Mouse (Mus musculus) brown adipose tissue, adult 24 weeks (tissue): Measurements from ENCODE around the gene 2310007B03Rik. TPM values are rescaled to one million over a fixed set of nuclear protein-coding genes. Genes with fewer than 3 reads are reported as not detected.

Experiments
- H3K27ac ChIP-seq: fragments of 200-500 bp; replicated peaks from 2 replicates; pipeline ENCODE4 v1.5.1; 2012; ENCODE audit warnings: low read depth, mild to moderate bottlenecking, low read length
- H3K4me1 ChIP-seq: fragments of 200-500 bp; 2 replicates; pipeline ENCODE4 v1.6.1; 2012; ENCODE audit warnings: low read length, mixed read lengths; ENCODE audit not compliant: control insufficient read depth, insufficient read depth, insufficient read length
- H3K4me3 ChIP-seq: fragments of 200-500 bp; 2 replicates; pipeline ENCODE4 v1.5.1; 2012; ENCODE audit warnings: low read depth, mild to moderate bottlenecking, low read length, moderate library complexity; ENCODE audit not compliant: insufficient read depth
- polyA plus RNA-seq: library from polyadenylated mRNA; stranded (reverse); fragments of >200 nt; gene quantifications from 2 replicates; pipeline ENCODE4 v1.2.4, GENCODE M21; 2012; ENCODE audit not compliant: missing spikeins, insufficient read depth, insufficient read length

Gene 2310007B03Rik
- polyA plus RNA-seq, 1 experiment: not detected

DNA sequence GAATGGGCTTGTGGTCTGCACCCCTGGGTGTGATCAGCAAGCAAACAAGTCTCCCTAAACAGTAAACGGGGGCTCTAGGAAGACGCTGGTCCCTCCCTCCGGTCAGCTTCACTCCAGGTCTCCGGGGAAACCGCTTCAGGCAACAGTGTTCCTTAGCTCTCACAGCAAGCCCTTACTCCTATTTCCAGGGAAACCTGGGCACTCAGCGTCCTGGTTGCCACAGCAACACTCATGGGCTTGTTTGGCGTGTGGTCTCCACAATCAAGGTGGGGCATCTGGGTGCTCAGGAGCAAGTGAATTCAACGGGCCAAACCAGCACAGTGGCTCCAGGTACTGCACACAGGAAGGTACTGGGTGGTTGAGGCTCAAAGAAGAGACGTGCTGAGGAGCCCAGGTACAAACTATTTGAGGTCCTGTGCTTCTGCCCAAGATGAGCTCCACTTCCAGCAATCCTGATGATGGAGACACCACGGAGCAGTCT is 7.6 kb upstream of the 2310007B03Rik start, which contains the start of gene Crocc2:
Gene Crocc2, plus strand, starts transcription at position 431 of the 481 bp plus-strand sequence.
- Histone ChIP-seq H3K4me3 (no peak within 1 kb of the TSS), H3K27ac (no peak within 1 kb of the TSS), H3K4me1 (no peaks in the 10 kb centered on the region)

DNA sequence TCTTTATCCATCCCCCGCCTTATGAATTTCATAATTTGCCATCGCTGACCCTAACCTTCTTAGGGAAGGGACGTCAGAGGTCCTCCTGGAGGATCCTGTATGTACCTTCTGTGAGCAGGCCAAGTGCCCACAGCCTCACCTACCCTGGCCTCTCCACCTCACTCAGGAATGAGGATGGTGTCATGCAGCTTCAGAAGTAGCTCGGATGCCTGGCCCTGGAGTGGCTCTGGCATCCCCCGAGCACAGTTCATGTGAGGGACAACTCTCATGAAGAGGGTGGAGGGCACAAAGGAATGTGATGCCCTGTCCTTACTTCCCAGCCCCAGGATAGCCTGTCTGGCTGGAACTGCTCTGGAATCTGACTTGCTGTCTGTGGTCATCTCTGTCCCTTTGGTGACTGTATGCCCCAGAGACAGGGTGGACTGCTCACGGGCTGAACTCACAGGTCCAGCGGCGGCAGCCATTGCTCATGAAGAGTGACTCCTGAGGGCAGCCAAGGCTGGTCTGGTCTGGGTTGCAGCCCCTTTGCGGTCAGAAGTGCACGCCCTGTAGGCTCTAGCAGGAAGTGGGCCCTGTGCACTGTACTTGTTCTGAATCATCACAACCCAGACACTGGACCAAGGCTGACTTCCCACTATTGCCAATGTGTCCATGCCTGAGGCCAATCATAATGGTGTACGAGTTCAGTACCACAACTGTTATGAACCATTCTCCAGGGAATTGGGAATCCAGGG is 5.8 kb upstream of the 2310007B03Rik start:
- no peak overlapping the region for H3K27ac ChIP-seq
- no peak overlapping the region for H3K4me3 ChIP-seq
- no peaks in the 10 kb centered on the region for H3K4me1 ChIP-seq

GRCm38 (mm10) chr1:93165447-93165846 is 4.7 kb upstream of the 2310007B03Rik start:
- no peak overlapping the region for H3K27ac ChIP-seq
- H3K4me3 ChIP-seq: no peak overlapping the region
- no peaks in the 10 kb centered on the region for H3K4me1 ChIP-seq

DNA sequence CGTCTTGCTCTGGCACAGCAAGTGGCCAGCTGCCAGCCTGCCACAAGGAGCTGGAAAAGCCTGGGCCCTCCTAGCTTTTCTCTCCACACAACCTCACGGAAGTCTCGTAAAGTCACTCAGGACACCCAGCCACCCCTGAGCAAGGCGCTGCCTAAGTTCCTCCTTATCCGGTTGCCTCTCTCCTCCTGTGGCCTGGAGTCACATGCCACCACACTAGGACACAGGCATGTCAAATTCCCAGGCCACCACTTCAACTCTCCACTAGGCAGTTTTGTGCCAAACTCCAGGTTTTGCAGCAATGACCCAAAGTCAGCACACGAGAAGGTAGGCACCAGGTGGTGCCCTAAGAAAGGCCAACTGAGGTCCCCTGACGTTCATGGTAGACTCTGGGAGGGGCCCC is 1.8 kb upstream of the 2310007B03Rik start:
- H3K27ac ChIP-seq: no peak overlapping the region
- H3K4me3 ChIP-seq: no peak overlapping the region
- no peaks in the 10 kb centered on the region for H3K4me1 ChIP-seq

- Histone ChIP-seq H3K27ac (no peak overlapping the region), H3K4me1 (no peaks in the 10 kb centered on the region), H3K4me3 (no peak overlapping the region)
Observed at GRCm38 (mm10) chr1:93161921-93162320, 1.2 kb upstream of the 2310007B03Rik start.

- H3K27ac ChIP-seq: no peak overlapping the region
- no peak overlapping the region for H3K4me3 ChIP-seq
- no peaks in the 10 kb centered on the region for H3K4me1 ChIP-seq
Observed at GRCm38 (mm10) chr1:93161350-93161749, 602 bp upstream of the 2310007B03Rik start.

DNA sequence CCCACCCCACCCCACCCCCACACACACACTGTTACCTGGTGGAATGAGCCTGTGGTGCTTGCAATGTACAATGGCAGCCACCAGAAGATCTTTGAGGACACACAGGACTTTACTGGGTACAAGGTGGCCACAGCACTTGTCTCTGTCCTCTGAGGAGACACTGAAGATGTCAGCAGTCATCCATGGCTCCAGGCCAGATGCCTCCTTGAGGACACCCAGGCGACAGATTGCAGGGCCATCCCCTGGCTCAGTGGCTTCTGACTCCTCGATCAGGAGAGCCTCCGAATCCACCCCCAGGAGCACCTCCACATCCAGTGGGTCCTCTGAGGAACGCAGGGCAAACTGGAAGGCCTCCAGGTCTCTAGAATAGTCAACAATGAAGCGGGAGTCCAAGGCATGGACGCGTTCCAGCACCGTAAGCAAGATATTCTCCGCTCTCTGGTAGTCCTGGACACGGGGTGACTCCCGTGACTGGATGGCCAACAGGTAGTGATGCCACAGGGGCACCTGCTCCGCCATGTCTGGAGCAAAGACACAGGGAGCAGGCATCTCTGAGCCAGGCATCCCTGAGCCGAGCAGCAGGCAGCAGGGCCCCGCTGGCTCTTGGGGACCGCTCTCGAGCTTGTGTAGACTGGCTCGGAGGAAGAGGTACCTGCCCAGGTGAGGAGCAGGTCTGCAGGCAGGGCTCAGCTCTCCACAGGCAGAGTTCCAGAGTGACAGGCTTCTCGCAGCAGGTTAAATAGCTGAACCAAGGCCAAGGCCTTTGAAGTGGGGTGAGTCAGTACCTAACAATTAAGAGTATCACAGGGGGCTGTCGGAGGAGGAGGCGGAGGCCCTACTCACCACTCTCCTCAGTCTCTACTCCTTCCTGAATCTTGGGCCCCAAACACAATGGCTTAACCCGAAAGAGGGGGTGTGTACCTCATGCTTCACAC is 915 bp downstream of the 2310007B03Rik start:
- Histone ChIP-seq H3K4me3 (no peak overlapping the region), H3K27ac (no peak overlapping the region), H3K4me1 (no peaks in the 10 kb centered on the region)

DNA sequence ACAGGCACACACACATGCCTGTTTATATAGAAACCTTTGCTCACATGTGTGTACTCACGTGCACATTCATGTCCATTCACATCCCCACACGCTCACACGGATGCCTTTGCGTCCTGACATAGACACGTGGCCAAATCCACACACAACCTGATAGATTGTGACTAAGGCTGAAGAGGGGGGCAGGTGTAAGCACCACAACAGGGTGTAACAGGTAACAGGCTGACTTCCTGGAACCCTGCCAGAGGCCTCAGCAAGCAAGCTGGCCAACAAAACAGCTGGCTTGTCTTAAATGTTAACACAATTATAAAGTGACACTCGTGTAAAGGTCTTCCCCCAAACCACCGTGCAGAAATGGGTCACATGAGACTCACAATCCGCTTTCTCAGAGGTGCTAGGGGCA is 1.8 kb downstream of the 2310007B03Rik start:
- Histone ChIP-seq H3K27ac (no peak overlapping the region), H3K4me3 (no peak overlapping the region), H3K4me1 (no peaks in the 10 kb centered on the region)

DNA sequence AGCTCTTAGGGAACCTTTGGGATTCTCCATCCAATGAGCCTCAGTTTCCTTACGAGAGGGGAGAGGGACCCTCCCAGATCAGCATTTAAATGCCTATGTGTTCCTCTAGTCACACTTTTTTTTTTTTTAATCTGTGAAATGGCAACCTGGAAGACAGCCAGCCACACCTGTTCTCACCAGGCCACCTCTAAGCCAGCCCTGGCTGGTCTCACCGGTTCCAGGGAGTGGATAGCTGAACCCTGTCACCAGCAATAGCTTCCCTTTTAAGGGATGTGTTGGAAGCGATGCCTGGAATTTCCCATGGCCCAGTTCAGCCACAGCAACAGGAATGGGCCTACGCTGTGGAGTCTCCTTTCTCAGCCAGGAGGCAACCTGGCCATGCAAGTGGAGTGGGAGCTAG is 3.2 kb downstream of the 2310007B03Rik start:
- no peak overlapping the region for H3K27ac ChIP-seq
- H3K4me1 ChIP-seq: no peaks in the 10 kb centered on the region
- H3K4me3 ChIP-seq: no peak overlapping the region

DNA sequence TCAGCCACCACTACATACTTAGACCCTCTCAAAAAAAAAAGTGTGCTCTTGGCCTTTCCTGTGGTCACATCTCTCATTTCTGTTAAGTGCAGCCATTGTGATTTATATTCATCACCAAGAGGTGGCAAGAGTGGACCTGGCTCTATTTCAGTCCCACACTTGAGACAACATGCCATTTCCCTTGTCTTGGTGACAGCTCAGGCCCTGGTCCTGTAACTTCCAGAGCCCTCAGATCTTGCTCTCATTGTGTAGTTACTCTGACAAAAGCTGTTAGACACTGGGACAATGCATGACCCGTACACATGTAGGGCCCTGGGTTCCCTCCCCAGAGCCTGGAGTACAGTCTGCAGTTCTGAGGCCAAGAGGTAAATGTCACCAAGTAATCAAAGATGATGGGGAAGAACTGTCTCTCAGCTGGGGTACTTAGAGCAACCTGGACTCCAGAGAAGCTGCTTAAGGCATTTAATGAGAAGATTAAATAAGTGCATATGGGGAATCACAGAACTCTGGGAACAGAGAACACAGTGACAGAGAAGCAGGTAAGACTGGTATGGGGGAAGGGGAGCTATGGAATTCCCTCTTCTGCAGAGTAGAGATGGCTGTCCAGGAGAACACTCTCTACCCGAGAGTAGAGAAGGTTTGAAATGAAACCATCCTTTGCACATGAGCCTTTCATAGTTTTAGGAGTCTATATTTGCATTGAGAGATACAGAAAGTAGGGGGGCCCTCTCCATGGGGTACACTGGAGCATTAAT is 9.7 kb downstream of the 2310007B03Rik start:
- Histone ChIP-seq H3K4me3 (no peak overlapping the region), H3K4me1 (no peaks in the 10 kb centered on the region), H3K27ac (no peak overlapping the region)

- H3K4me3 ChIP-seq: no peak overlapping the region
- no peak overlapping the region for H3K27ac ChIP-seq
- H3K4me1 ChIP-seq: peaks cover 5% of the 10 kb centered on the region
Observed at GRCm38 (mm10) chr1:93144176-93144575, 16.6 kb downstream of the 2310007B03Rik start.

DNA sequence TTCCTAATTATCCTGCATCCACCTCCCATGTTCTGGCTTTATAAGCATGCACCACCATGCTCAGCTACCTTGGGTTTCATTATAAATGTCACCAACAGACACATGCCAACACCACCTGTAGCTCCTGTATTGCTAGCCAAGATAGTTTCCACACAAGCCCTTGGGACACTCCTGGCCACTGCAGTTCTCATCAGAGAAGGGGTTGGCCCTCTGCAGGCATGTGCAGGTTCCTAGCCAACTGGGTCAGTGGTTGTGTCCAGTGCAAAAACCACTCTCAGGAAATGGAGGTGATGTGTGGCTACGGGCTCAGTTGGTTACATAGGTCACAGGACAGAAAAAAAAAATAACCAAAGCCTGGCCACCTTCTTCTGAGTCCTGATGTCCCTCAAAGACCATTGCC is 17.9 kb downstream of the 2310007B03Rik start:
- peaks cover 5% of the 10 kb centered on the region for H3K4me1 ChIP-seq
- no peak overlapping the region for H3K27ac ChIP-seq
- H3K4me3 ChIP-seq: no peak overlapping the region

- H3K4me1 ChIP-seq: peaks cover 5% of the 10 kb centered on the region
- H3K27ac ChIP-seq: no peak overlapping the region
- H3K4me3 ChIP-seq: no peak overlapping the region
Observed at GRCm38 (mm10) chr1:93139713-93140112, 21.0 kb downstream of the 2310007B03Rik start.

GRCm38 (mm10) chr1:93138534-93138933 is 22.2 kb downstream of the 2310007B03Rik start:
- Histone ChIP-seq H3K4me1 (peaks cover 5% of the 10 kb centered on the region), H3K4me3 (no peak overlapping the region), H3K27ac (no peak overlapping the region)

- Histone ChIP-seq H3K4me3 (no peak within 1 kb of the TSS), H3K27ac (no peak within 1 kb of the TSS), H3K4me1 (no peaks in the 10 kb centered on the region)
Observed at GRCm38 (mm10) chr1:93135036-93135526, 25.7 kb downstream of the 2310007B03Rik start, which contains the start of gene Agxt. TSS of gene Agxt (plus strand) at chr1:93135240.
